Mouse (Mus musculus) ES-Bruce4 (cell line): Measurements from ENCODE around the gene Cfap61. TPM values are rescaled to one million over a fixed set of nuclear protein-coding genes. Genes with fewer than 3 reads are reported as not detected.

Experiments
- H3K27ac ChIP-seq: 2 replicates; pipeline ENCODE4 v1.5.1; 2012; ENCODE audit warnings: low read length, inconsistent platforms; ENCODE audit not compliant: insufficient read depth
- H3K27me3 ChIP-seq: 2 replicates; pipeline ENCODE4 v1.6.1; 2012; ENCODE audit warnings: mild to moderate bottlenecking, low read length, inconsistent platforms; ENCODE audit not compliant: control insufficient read depth, poor library complexity, insufficient read depth, severe bottlenecking
- H3K36me3 ChIP-seq: 2 replicates; pipeline ENCODE4 v1.6.1; 2012; ENCODE audit warnings: inconsistent platforms, mild to moderate bottlenecking, low read length, moderate library complexity; ENCODE audit not compliant: control insufficient read depth, poor library complexity, insufficient read depth, severe bottlenecking
- H3K4me1 ChIP-seq: one replicate; pipeline ENCODE4 v1.8.1; 2011; ENCODE audit warnings: low read length; ENCODE audit not compliant: control insufficient read depth, insufficient read depth
- H3K4me3 ChIP-seq: 2 replicates; pipeline ENCODE4 v1.5.1; 2011; ENCODE audit warnings: low read depth, mild to moderate bottlenecking, low read length
- H3K9ac ChIP-seq: 2 replicates; pipeline ENCODE4 v1.6.1; 2012; ENCODE audit warnings: low read depth, mild to moderate bottlenecking, inconsistent platforms; ENCODE audit not compliant: poor library complexity, severe bottlenecking
- H3K9me3 ChIP-seq: replicated peaks from 2 replicates; pipeline ENCODE4 v1.6.1; 2012; ENCODE audit warnings: mild to moderate bottlenecking, low read length, inconsistent platforms; ENCODE audit not compliant: control insufficient read depth, poor library complexity, insufficient read depth, severe bottlenecking
- CTCF ChIP-seq: IDR thresholded peaks from one replicate; pipeline ENCODE4 v1.8.1; 2011; ENCODE audit warnings: low read depth, low read length
- EP300 ChIP-seq: IDR thresholded peaks from 2 replicates; pipeline ENCODE4 v1.6.1; 2011; ENCODE audit warnings: low read depth, low read length; ENCODE audit not compliant: insufficient read depth
- POLR2A ChIP-seq: IDR thresholded peaks from one replicate; pipeline ENCODE4 v1.8.1; 2011; ENCODE audit warnings: low read length; ENCODE audit not compliant: insufficient read depth
- polyA plus RNA-seq: library from polyadenylated mRNA; stranded (reverse); fragments of >200 nt; gene quantifications from 2 replicates; pipeline ENCODE4 v1.2.4, GENCODE M21; 2011; ENCODE audit warnings: low read depth; ENCODE audit not compliant: missing spikeins, insufficient read depth, insufficient read length

The Cfap61 gene
- polyA plus RNA-seq, 1 experiment, result 2.4 TPM

GRCm38 (mm10) chr2:146049339-146049738 lies 114.8 kb downstream of the Cfap61 start:
- Histone ChIP-seq H3K4me1 (no peaks in the 10 kb centered on the region), H3K27ac (no peak overlapping the region), H3K4me3 (no peak overlapping the region), H3K9me3 (no peaks in the 10 kb centered on the region), H3K36me3 (no peaks in the 10 kb centered on the region), H3K27me3 (no peaks in the 10 kb centered on the region), H3K9ac (no peak overlapping the region)
- TF ChIP-seq CTCF (peak; percentile 20), EP300 (no peak)

DNA sequence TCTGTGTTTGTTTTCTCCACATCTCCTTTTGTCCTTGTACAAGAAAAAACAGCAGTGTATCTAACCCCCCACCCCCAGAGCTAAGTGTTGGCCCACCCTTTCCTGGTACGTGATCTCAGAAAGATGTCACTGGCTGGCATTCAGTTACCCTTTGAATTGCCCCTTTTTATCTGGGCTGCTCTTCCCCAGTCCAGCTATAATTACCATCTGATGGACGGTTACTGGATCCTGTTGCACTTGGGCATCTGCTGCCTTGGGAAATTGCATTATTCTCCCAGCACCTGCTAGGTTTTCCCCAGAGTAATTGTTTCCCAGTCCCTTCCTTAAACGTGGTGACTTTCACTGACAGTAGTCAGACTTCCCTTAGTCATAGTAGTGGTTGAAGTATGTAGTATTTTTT lies 115.5 kb downstream of the Cfap61 start:
- Histone ChIP-seq H3K27me3 (no peaks in the 10 kb centered on the region), H3K36me3 (no peaks in the 10 kb centered on the region), H3K4me3 (no peak overlapping the region), H3K27ac (no peak overlapping the region), H3K9me3 (no peaks in the 10 kb centered on the region), H3K4me1 (no peaks in the 10 kb centered on the region), H3K9ac (no peak overlapping the region)
- no peak for TF ChIP-seq EP300
- TF ChIP-seq POLR2A, result no peak
- no peak for TF ChIP-seq CTCF

DNA sequence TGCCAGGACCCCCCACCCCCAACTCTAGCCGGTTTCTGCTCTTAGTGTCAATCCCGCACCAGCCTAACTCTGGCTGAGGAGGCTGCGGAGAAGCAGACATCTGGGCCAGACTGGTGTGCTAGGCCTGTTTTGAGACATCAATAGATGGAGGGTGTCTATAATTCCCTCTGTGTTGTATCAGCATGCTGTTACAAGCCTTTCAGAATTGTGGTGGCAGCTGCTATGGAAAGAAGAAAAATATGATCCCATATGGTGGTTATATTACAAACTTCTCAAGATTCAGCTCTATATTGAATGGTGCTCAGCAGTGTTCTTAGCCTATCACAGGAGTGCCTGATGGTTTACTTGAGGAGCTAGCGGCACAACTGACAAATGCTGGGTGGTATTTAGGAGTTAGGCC lies 116.8 kb downstream of the Cfap61 start:
- Histone ChIP-seq H3K27me3 (no peaks in the 10 kb centered on the region), H3K9me3 (no peaks in the 10 kb centered on the region), H3K4me3 (no peak overlapping the region), H3K36me3 (no peaks in the 10 kb centered on the region), H3K4me1 (no peaks in the 10 kb centered on the region), H3K27ac (no peak overlapping the region), H3K9ac (no peak overlapping the region)
- TF ChIP-seq CTCF (no peak), POLR2A (no peak), EP300 (no peak)

- no peaks in the 10 kb centered on the region for H3K4me1 ChIP-seq
- no peak overlapping the region for H3K4me3 ChIP-seq
- no peaks in the 10 kb centered on the region for H3K36me3 ChIP-seq
- TF ChIP-seq POLR2A (no peak), EP300 (no peak), CTCF (no peak)
- H3K27me3 ChIP-seq, result no peaks in the 10 kb centered on the region
- no peak overlapping the region for H3K27ac ChIP-seq
- H3K9ac ChIP-seq, result no peak overlapping the region
- H3K9me3 ChIP-seq, result no peaks in the 10 kb centered on the region
These were observed 122.5 kb downstream of the Cfap61 start for GRCm38 (mm10) chr2:146057123-146057522.

DNA sequence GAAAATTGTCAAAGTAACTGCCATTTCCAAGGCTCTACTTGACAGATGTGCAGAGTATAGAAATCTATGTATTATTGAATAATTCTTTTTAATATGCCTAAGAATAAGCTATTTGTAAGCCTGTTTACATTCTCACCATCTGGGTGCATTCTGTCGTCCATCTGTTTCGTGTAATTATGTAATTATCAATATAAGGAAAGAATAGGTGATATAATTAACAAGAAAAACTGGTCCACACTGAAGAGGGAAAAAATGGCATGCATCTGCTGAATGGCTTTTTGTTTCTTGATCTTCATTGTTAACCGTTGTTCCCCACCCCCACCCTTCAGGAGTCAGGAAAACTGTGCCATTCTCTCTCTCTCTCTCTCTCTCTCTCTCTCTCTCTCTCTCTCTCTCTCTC lies 124.2 kb downstream of the Cfap61 start:
- Histone ChIP-seq H3K4me3 (no peak overlapping the region), H3K9ac (no peak overlapping the region), H3K4me1 (no peaks in the 10 kb centered on the region), H3K27ac (no peak overlapping the region), H3K36me3 (no peaks in the 10 kb centered on the region), H3K9me3 (no peaks in the 10 kb centered on the region), H3K27me3 (no peaks in the 10 kb centered on the region)
- TF ChIP-seq EP300 (no peak), CTCF (no peak), POLR2A (no peak)

DNA sequence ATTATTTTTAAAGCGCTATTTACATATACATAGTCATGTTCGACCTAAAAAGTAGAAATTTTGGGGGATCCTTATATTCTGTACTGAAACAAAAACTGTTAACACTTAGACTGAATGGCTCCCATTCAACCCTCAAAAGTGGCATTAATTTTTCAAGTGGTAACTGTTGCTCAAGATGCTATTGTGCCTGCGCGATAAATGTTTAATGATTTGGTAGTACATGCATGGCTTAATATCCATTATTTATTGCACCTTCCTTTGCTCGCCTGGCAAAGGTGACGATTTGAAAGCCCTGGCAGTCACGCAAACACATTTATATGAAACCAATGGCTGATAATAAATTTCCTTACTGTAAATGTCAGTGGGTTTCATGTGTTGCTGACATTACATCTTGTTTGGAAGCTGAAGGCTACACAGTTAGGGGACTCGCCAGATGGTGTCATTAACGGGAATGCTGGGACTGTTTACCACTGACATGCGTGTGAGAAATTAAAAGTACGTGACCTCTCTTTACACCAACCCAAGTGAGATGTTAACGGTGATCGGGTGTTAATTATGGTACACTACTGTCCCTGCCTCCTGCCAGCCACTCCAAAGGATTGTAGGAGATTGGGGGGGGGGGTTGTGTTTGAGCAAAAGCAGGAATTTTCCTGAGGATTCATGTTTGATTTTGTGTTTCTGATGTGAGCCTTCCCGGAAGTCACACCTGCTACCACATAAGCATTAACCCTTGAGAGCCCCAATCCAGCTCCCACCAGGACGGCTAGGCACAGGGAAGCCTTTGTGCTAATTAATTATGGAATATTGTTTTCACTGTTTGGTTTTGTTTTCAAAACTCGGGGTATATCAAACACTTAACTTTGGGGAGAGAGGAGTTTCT lies 127.1 kb downstream of the Cfap61 start:
- Histone ChIP-seq H3K4me1 (peaks cover 4% of the 10 kb centered on the region), H3K27me3 (no peaks in the 10 kb centered on the region), H3K9me3 (no peaks in the 10 kb centered on the region), H3K4me3 (no peak overlapping the region), H3K36me3 (no peaks in the 10 kb centered on the region), H3K9ac (no peak overlapping the region), H3K27ac (peak overlapping the region; percentile 76)
- TF ChIP-seq CTCF (no peak), EP300 (no peak), POLR2A (no peak)
